ENCODE assay signal across 8 mouse cellular contexts in genomic region chr2:121413387-121414042, GRCm38 (mm10). TPM values are rescaled to one million over a fixed set of nuclear protein-coding genes. Genes with fewer than 3 reads are reported as not detected.
DNase-seq lines count a peak whose midpoint lies in the region; ATAC-seq lines count a peak whose summit lies in the region.

Gene Pdia3 (plus strand): TSS chr2:121413775.
Gene Catsper2 (minus strand): TSS chr2:121413792.

- ATAC-seq in hindbrain, embryonic 11.5 days (ENCODE audit: low FRiP score): peak; percentile 99

- no peaks in the 10 kb centered on the region for H3K9me3 ChIP-seq in hindbrain, embryonic 11.5 days (ENCODE audit: control insufficient read depth, low read length)

- no peaks in the 10 kb centered on the region for H3K36me3 ChIP-seq in hindbrain, embryonic 11.5 days (ENCODE audit: control insufficient read depth, insufficient read depth, low read length)

- H3K9ac ChIP-seq in hindbrain, embryonic 11.5 days (ENCODE audit: low read depth, low read length): peak within 1 kb of the TSS; percentile 91

- peak within 1 kb of the TSS; percentile 45 for H3K4me2 ChIP-seq in hindbrain, embryonic 11.5 days (replicated peaks; ENCODE audit: low read depth, low read length)

- under 1% methylated on average over 65 of the region's 68 CpGs for WGBS in hindbrain, embryonic 11.5 days

- H3K4me1 ChIP-seq in hindbrain, embryonic 11.5 days (replicated peaks; ENCODE audit: control insufficient read depth, insufficient read depth, low read length): peaks cover 3% of the 10 kb centered on the region; the same call in 1 of the 2 replicates

- peak within 1 kb of the TSS; percentile 80 for H3K4me3 ChIP-seq in hindbrain, embryonic 11.5 days (ENCODE audit: low read depth, low read length)

- peak; percentile 98 for DNase-seq in Muller cell, postnatal 12 days (ENCODE audit: inconsistent ontology term)
- peak; percentile 95 for DNase-seq in cerebellum, adult 9-11 months
- DNase-seq in frontal cortex, adult 2 months (ENCODE audit: extremely low spot score in 1 of 2, low spot score in 1 of 2): peak; percentile 89 to 95
- DNase-seq in hindbrain, embryonic 11.5 days (ENCODE audit: low spot score): peak; percentile 96
- peak; percentile 94 to 96 for DNase-seq in layer of hippocampus, postnatal 14 days (ENCODE audit: low spot score in 2 of 2)
- peak; percentile 95 for DNase-seq in lung, postnatal 14 days
- peak; percentile 76 for DNase-seq in retina, adult 2 months (ENCODE audit: low read depth, low spot score)
- DNase-seq in thymus, postnatal 36 days: peak; percentile 95 to 98

- peak within 1 kb of the TSS; percentile 90 for H3K27ac ChIP-seq in hindbrain, embryonic 11.5 days (ENCODE audit: low read depth, low read length)

- H3K27me3 ChIP-seq in hindbrain, embryonic 11.5 days (ENCODE audit: control insufficient read depth, insufficient read depth, low read length): no peaks in the 10 kb centered on the region

RNA-seq across cellular contexts. Expression of gene Pdia3, which starts in this region (rescaled TPM):
- 102 TPM in 2 replicates for polyA plus RNA-seq in frontal cortex, adult 2 months (2012; rRNA removed)
- 470 and 556 TPM in 2 replicates for polyA plus RNA-seq in hindbrain, embryonic 11.5 days (2014; fragmentation: Nextera tagmentation; extraction: Ambion mirVana)
- total RNA-seq in layer of hippocampus, postnatal 14 days (2021): 100 to 1,000 TPM; 194 to 224 TPM

RNA-seq across cellular contexts. Expression of gene Catsper2, which starts in this region (rescaled TPM):
- polyA plus RNA-seq in frontal cortex, adult 2 months (2012; rRNA removed): 8.4 and 8.6 TPM in 2 replicates
- 1.9 and 2.7 TPM in 2 replicates for polyA plus RNA-seq in hindbrain, embryonic 11.5 days (2014; fragmentation: Nextera tagmentation; extraction: Ambion mirVana)
- total RNA-seq in layer of hippocampus, postnatal 14 days (2021): 1 to 10 TPM; 4.1 to 4.6 TPM

Comparison
In these comparisons a context has a peak if more than half of its experiments do, and no peak if none do; other contexts are left out.
1. Peak in every context shown above with its lines: DNase-seq, ATAC-seq, H3K4me3 ChIP-seq and H3K27ac ChIP-seq.